11 mouse cellular contexts compared by ENCODE assay signal in genomic region chr5:121380692-121381091, GRCm38 (mm10). TPM values are rescaled to one million over a fixed set of nuclear protein-coding genes. Genes with fewer than 3 reads are reported as not detected.
DNase-seq lines count a peak whose midpoint lies in the region; ATAC-seq and TF ChIP-seq lines count a peak whose summit lies in the region.
"Had no signal": no experiment of that assay in that cellular context is flagged by ENCODE, and none has a peak within 500 bp of the region (broad histone marks: within the 10 kb centered on the region; RNA-seq: fewer than 3 reads in every experiment).

No protein-coding gene starts in this region.

- no peak for DNase-seq in layer of hippocampus, adult 2 months (ENCODE audit: low spot score in 2 of 2)
- DNase-seq in layer of hippocampus, postnatal 36 days = no peak
- DNase-seq in 416B (ENCODE audit: low read depth) = peak; percentile 30
- DNase-seq in B cell, adult 2 months = peak; percentile 45 to 51
- DNase-seq in brain, embryonic 14.5 days (ENCODE audit: low read depth) = no peak
- no peak for DNase-seq in adrenal gland, adult 2 months
- DNase-seq in left cerebral cortex, postnatal 4 days = no peak
- DNase-seq: lung, postnatal 4 days had no signal

- H3K27ac ChIP-seq in layer of hippocampus, adult 2 months = no peak overlapping the region
- H3K27ac ChIP-seq: hindbrain, embryonic 15.5 days had no signal

- H3K4me3 ChIP-seq in layer of hippocampus, adult 2 months = no peak overlapping the region
- H3K4me3 ChIP-seq: heart, embryonic 12.5 days; hindbrain, embryonic 15.5 days had no signal

- intact Hi-C loops in left cerebral cortex, postnatal 4 days (cut with DNase I) = loop anchor here (5.0 kb wide), 1 partner anchor 173 kb away; no protein-coding TSS in a partner anchor

- ATAC-seq in activated CD4-positive, CD25-positive, alpha-beta regulatory T cell, adult 4 months = no peak

- peak; percentile 72 for TF ChIP-seq CTCF in layer of hippocampus, adult 2 months (conservative IDR thresholded peaks at IDR 0.05)
- TF ChIP-seq CTCF in brain, embryonic 14.5 days (IDR thresholded peaks at IDR 0.05; ENCODE audit: borderline replicate concordance, extremely low read depth, insufficient read depth, insufficient read length) = peak; percentile 48; the same call in 1 of the 2 replicates

- no peak for TF ChIP-seq POLR2A in brain, embryonic 14.5 days (IDR thresholded peaks at IDR 0.05; ENCODE audit: borderline replicate concordance, extremely low read depth, insufficient read depth, insufficient read length, poor library complexity, severe bottlenecking)

RNA-seq across cellular contexts. Expression of gene Trafd1, which starts 4.7 kb away (rescaled TPM):
- total RNA-seq in layer of hippocampus, adult 2 months (2021) = 10 to 100 TPM; 79.8 to 82.8 TPM
- 10 to 100 TPM; 75.3 to 78.4 TPM for total RNA-seq in layer of hippocampus, postnatal 36 days (2021)
- 157 and 195 TPM in 2 replicates for polyA plus RNA-seq in brain, embryonic 14.5 days (2012; rRNA removed)
- 10 to 100 TPM; 28.7 to 44.5 TPM for total RNA-seq in adrenal gland, adult 2 months (2021)
- polyA plus RNA-seq in adrenal gland, adult 2 months (2012; rRNA removed) = 34.7 and 36.8 TPM in 2 replicates
- polyA plus RNA-seq in activated CD4-positive, CD25-positive, alpha-beta regulatory T cell, adult 4 months (2017; shearing (Covaris generic)) = 10 to 100 TPM; 33.7 to 38.3 TPM
- 100 to 1,000 TPM; 111 to 120 TPM for total RNA-seq in left cerebral cortex, postnatal 4 days (2021)

RNA-seq across cellular contexts. Expression of gene Naa25, which starts 17.0 kb away (rescaled TPM):
- 10 to 100 TPM; 37.2 to 40.9 TPM for total RNA-seq in layer of hippocampus, adult 2 months (2021)
- 10 to 100 TPM; 43.4 to 45.5 TPM for total RNA-seq in layer of hippocampus, postnatal 36 days (2021)
- polyA plus RNA-seq in brain, embryonic 14.5 days (2012; rRNA removed) = 29.7 and 30.1 TPM in 2 replicates
- 10 to 100 TPM; 33.9 to 40.8 TPM for total RNA-seq in adrenal gland, adult 2 months (2021)
- 5.8 and 9.6 TPM in 2 replicates for polyA plus RNA-seq in adrenal gland, adult 2 months (2012; rRNA removed)
- 10 to 100 TPM; 27.0 to 30.4 TPM for polyA plus RNA-seq in activated CD4-positive, CD25-positive, alpha-beta regulatory T cell, adult 4 months (2017; shearing (Covaris generic))
- 10 to 100 TPM; 49.3 to 51.0 TPM for total RNA-seq in left cerebral cortex, postnatal 4 days (2021)

Comparison
In these comparisons a context has a peak if more than half of its experiments do, and no peak if none do; other contexts are left out.
1. DNase-seq: peak in 416B (single experiment) and B cell, adult 2 months (2 of 2); none in layer of hippocampus, adult 2 months (0 of 2), layer of hippocampus, postnatal 36 days (0 of 2), brain, embryonic 14.5 days (single experiment), adrenal gland, adult 2 months (single experiment) and left cerebral cortex, postnatal 4 days (single experiment).